Mouse (Mus musculus): ENCODE measurements at regions not wholly inside any gene's neighbourhood (a gene's known extent, or its start where the extent isn't known, plus 50 kb on each side); places are given as distances from the start of the nearest gene placed in this dataset.

- DNase-seq (ENCODE audit: low read depth, low spot score): no peak
Measured at GRCm38 (mm10) chr13:31400401-31400800, 155.5 kb upstream of the Foxq1 start.

GRCm38 (mm10) chr13:31405312-31405711, 150.6 kb upstream of the Foxq1 start:
- no peak for DNase-seq (ENCODE audit: low read depth, low spot score)

GRCm38 (mm10) chr13:31408439-31409122, 147.4 kb upstream of the Foxq1 start:
- no peak for DNase-seq (ENCODE audit: low read depth, low spot score)

GRCm38 (mm10) chr13:31409123-31409513, 146.8 kb upstream of the Foxq1 start:
- no peak for DNase-seq (ENCODE audit: low read depth, low spot score)

GRCm38 (mm10) chr13:31421556-31421955, 134.4 kb upstream of the Foxq1 start:
- DNase-seq (ENCODE audit: low read depth, low spot score): no peak

- no peak for DNase-seq (ENCODE audit: low read depth, low spot score)
Measured at GRCm38 (mm10) chr13:31423599-31423998, 132.3 kb upstream of the Foxq1 start.

- no peak for DNase-seq (ENCODE audit: low read depth, low spot score)
Measured at GRCm38 (mm10) chr13:31425825-31426500, 130.0 kb upstream of the Foxq1 start.

- DNase-seq (ENCODE audit: low read depth, low spot score): no peak
Measured at GRCm38 (mm10) chr13:31436434-31436833, 119.5 kb upstream of the Foxq1 start.

GRCm38 (mm10) chr13:31439761-31440627, 115.9 kb upstream of the Foxq1 start:
- no peak for DNase-seq (ENCODE audit: low read depth, low spot score)

GRCm38 (mm10) chr13:31458883-31459282, 97.1 kb upstream of the Foxq1 start:
- DNase-seq (ENCODE audit: low read depth, low spot score): no peak

- no peak for DNase-seq (ENCODE audit: low read depth, low spot score)
Measured at GRCm38 (mm10) chr13:31465141-31465540, 90.8 kb upstream of the Foxq1 start.

- no peak for DNase-seq (ENCODE audit: low read depth, low spot score)
Measured at GRCm38 (mm10) chr13:31465711-31466110, 90.2 kb upstream of the Foxq1 start.

- no peak for DNase-seq (ENCODE audit: low read depth, low spot score)
Measured at GRCm38 (mm10) chr13:31468131-31468530, 87.8 kb upstream of the Foxq1 start.

- DNase-seq (ENCODE audit: low read depth, low spot score): no peak
Measured at GRCm38 (mm10) chr13:31468983-31469382, 87.0 kb upstream of the Foxq1 start.

- DNase-seq (ENCODE audit: low read depth, low spot score): no peak
Measured at GRCm38 (mm10) chr13:31472366-31472765, 83.6 kb upstream of the Foxq1 start.

- DNase-seq (ENCODE audit: low read depth, low spot score): no peak
Measured at GRCm38 (mm10) chr13:31472804-31473203, 83.1 kb upstream of the Foxq1 start.

- DNase-seq (ENCODE audit: low read depth, low spot score): no peak
Measured at GRCm38 (mm10) chr13:31473275-31473674, 82.7 kb upstream of the Foxq1 start.

- DNase-seq (ENCODE audit: low read depth, low spot score): no peak
Measured at GRCm38 (mm10) chr13:31475845-31476244, 80.1 kb upstream of the Foxq1 start.

- DNase-seq (ENCODE audit: low read depth, low spot score): no peak
Measured at GRCm38 (mm10) chr13:31477171-31477867, 78.6 kb upstream of the Foxq1 start.

- DNase-seq (ENCODE audit: low read depth, low spot score): no peak
Measured at GRCm38 (mm10) chr13:31481105-31481844, 74.7 kb upstream of the Foxq1 start.

GRCm38 (mm10) chr13:31486373-31486772, 69.6 kb upstream of the Foxq1 start:
- no peak for DNase-seq (ENCODE audit: low read depth, low spot score)

All from retina, postnatal 7 days (tissue).